9 mouse cellular contexts compared by ENCODE assay signal in the genomic region with DNA sequence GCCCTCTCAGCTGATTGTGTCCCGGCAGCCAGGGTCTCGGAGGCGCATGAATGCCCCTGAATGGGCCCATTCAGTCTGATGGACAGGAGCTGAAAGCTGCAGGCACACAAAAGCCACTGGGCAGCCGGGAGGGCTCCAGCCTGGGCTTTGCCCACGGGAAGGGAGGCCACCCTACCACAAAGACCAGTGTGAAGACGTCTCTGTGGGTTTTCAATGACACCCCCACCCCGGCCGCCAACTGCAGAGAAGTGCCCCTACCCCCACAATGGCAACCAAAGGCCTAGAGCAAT. TPM values are rescaled to one million over a fixed set of nuclear protein-coding genes. Genes with fewer than 3 reads are reported as not detected.
A peak's percentile ranks its signal among the peaks of the same experiment; 100 is the strongest.
DNase-seq lines count a peak whose midpoint lies in the region; ATAC-seq and TF ChIP-seq lines count a peak whose summit lies in the region.
"Had no signal": no experiment of that assay in that cellular context is flagged by ENCODE, and none has a peak within 500 bp of the region (broad histone marks: within the 10 kb centered on the region; RNA-seq: fewer than 3 reads in every experiment).

No protein-coding gene starts in this region.

- H3K9me3 ChIP-seq in forebrain, embryonic 10.5 days, result peaks cover 8% of the 10 kb centered on the region; the same call in 1 of the 2 replicates
- no peaks in the 10 kb centered on the region for H3K9me3 ChIP-seq in neural tube, embryonic 11.5 days (ENCODE audit: control insufficient read depth, low read length)
- H3K9me3 ChIP-seq: liver, embryonic 13.5 days had no signal

- no peak for DNase-seq in frontal cortex, postnatal 25 days (ENCODE audit: low spot score in 2 of 2)
- peak; percentile 85 for DNase-seq in forebrain, embryonic 10.5 days (ENCODE audit: extremely low spot score, low spot score)
- DNase-seq in layer of hippocampus, adult 9-11 months, result peak; percentile 26
- DNase-seq in neural tube, embryonic 11.5 days (ENCODE audit: low spot score), result peak; percentile 77
- no peak for DNase-seq in thymus, postnatal 0 days (ENCODE audit: low spot score)
- DNase-seq in lung, adult 2 months, result no peak
- DNase-seq in thymus, postnatal 4 days, result no peak
- DNase-seq: liver, embryonic 13.5 days had no signal

- ATAC-seq in frontal cortex, adult (ENCODE audit: low TSS enrichment), result peak; percentile 20; the same call in 1 of the 2 replicates
- ATAC-seq in neural tube, embryonic 11.5 days (ENCODE audit: insufficient read depth, low FRiP score, low TSS enrichment), result peak; percentile 85

- H3K36me3 ChIP-seq in forebrain, embryonic 10.5 days (replicated peaks), result peaks cover 20% of the 10 kb centered on the region
- no peaks in the 10 kb centered on the region for H3K36me3 ChIP-seq in neural tube, embryonic 11.5 days (ENCODE audit: control insufficient read depth, insufficient read depth, low read length)
- H3K36me3 ChIP-seq: liver, embryonic 13.5 days had no signal

- 5% methylated on average over 8 of the region's 8 CpGs for WGBS in forebrain, embryonic 10.5 days
- WGBS in neural tube, embryonic 11.5 days, result 32% methylated on average over 8 of the region's 8 CpGs
- WGBS in lung, adult 2 months, result 77% methylated on average over 8 of the region's 8 CpGs

- TF ChIP-seq POLR2A in lung, adult 2 months (IDR thresholded peaks at IDR 0.05; ENCODE audit: borderline replicate concordance, extremely low read depth, low read depth, low read length), result no peak

- TF ChIP-seq CTCF in lung, adult 2 months (IDR thresholded peaks at IDR 0.05; ENCODE audit: insufficient read depth, low read length), result no peak

- H3K4me1 ChIP-seq in forebrain, embryonic 10.5 days, result peaks cover 73% of the 10 kb centered on the region
- peaks cover 29% of the 10 kb centered on the region for H3K4me1 ChIP-seq in neural tube, embryonic 11.5 days (ENCODE audit: control insufficient read depth, insufficient read depth, low read length)
- H3K4me1 ChIP-seq in lung, adult 2 months (ENCODE audit: control insufficient read depth, insufficient read depth, low read length), result peaks cover 5% of the 10 kb centered on the region

- peak overlapping the region; percentile 33 for H3K4me3 ChIP-seq in forebrain, embryonic 10.5 days
- H3K4me3 ChIP-seq in neural tube, embryonic 11.5 days (ENCODE audit: low read depth, low read length), result no peak overlapping the region
- no peak overlapping the region for H3K4me3 ChIP-seq in lung, adult 2 months (replicated peaks; ENCODE audit: extremely low read depth, low read depth, low read length)
- H3K4me3 ChIP-seq: liver, embryonic 13.5 days had no signal

- peak overlapping the region; percentile 86 for H3K27ac ChIP-seq in forebrain, embryonic 10.5 days
- peak overlapping the region; percentile 75 for H3K27ac ChIP-seq in neural tube, embryonic 11.5 days (ENCODE audit: low read depth, low read length)
- H3K27ac ChIP-seq: liver, embryonic 13.5 days had no signal

- no peaks in the 10 kb centered on the region for H3K27me3 ChIP-seq in forebrain, embryonic 10.5 days (ENCODE audit: poor library complexity, severe bottlenecking)
- no peaks in the 10 kb centered on the region for H3K27me3 ChIP-seq in neural tube, embryonic 11.5 days (ENCODE audit: control insufficient read depth, insufficient read depth, low read length)
- H3K27me3 ChIP-seq: liver, embryonic 13.5 days had no signal

- peak overlapping the region; percentile 22; the same call in 1 of the 2 replicates for H3K4me2 ChIP-seq in neural tube, embryonic 11.5 days (ENCODE audit: low read depth)
- H3K4me2 ChIP-seq: liver, embryonic 13.5 days had no signal

- H3K9ac ChIP-seq in neural tube, embryonic 11.5 days (ENCODE audit: low read length), result peak overlapping the region; percentile 1; the same call in 1 of the 2 replicates
- H3K9ac ChIP-seq: liver, embryonic 13.5 days had no signal

RNA-seq across cellular contexts. Expression of gene Tcf7l1, which starts 58.5 kb away (rescaled TPM):
- 32.9 and 33.8 TPM in 2 replicates for polyA plus RNA-seq in forebrain, embryonic 10.5 days (2016; fragmentation: Nextera tagmentation; extraction: Ambion mirVana)
- 21.8 and 23.1 TPM in 2 replicates for polyA plus RNA-seq in neural tube, embryonic 11.5 days (2014; fragmentation: Nextera tagmentation; extraction: Ambion mirVana)
- polyA plus RNA-seq in thymus, postnatal 0 days (2015; fragmentation: Nextera tagmentation; extraction: Ambion mirVana), result 4.3 and 4.4 TPM in 2 replicates
- polyA plus RNA-seq in lung, adult 2 months (2012; rRNA removed), result 27.8 and 30.1 TPM in 2 replicates

Comparison
In these comparisons a context has a peak if more than half of its experiments do, and no peak if none do; other contexts are left out.
1. DNase-seq: peak in forebrain, embryonic 10.5 days (single experiment), layer of hippocampus, adult 9-11 months (single experiment) and neural tube, embryonic 11.5 days (single experiment); none in frontal cortex, postnatal 25 days (0 of 2), thymus, postnatal 0 days (single experiment), lung, adult 2 months (single experiment) and thymus, postnatal 4 days (single experiment).